Mouse (Mus musculus): ENCODE measurements around the gene Cnnm2.

- TF ChIP-seq POLR2A (IDR thresholded peaks at IDR 0.05; ENCODE audit: insufficient read depth, low read depth, low read length) (no peak), CTCF (IDR thresholded peaks at IDR 0.05; ENCODE audit: insufficient read depth, low read depth, low read length) (no peak)
Measured at GRCm38 (mm10) chr19:46828961-46829360, 67.6 kb downstream of the Cnnm2 start.

All from olfactory bulb, adult 2 months (tissue).